Mouse (Mus musculus): ENCODE data around the gene Cd101.

Gene Cd101

DNA sequence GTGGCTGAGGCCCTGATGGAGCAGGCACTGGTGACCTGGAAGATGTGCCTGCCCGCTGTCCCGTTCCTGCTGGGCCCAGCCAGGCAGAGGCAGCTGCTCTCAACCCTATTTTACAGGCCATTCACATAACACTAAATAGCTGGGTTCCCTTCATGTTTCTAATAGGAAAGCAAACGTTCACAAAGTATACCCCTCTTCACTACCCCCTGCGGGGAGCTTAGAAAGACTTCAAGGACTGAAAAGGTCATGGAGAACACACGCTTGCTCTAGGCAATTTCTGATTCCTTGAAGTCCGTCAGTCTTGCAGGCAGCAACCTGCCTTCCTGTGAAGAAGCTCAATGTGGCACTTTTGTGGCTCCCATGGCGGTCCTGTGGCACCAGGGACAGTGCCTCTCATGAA is 12.6 kb upstream of the Cd101 start:
- DNase-seq (ENCODE audit: low spot score): no peak

DNA sequence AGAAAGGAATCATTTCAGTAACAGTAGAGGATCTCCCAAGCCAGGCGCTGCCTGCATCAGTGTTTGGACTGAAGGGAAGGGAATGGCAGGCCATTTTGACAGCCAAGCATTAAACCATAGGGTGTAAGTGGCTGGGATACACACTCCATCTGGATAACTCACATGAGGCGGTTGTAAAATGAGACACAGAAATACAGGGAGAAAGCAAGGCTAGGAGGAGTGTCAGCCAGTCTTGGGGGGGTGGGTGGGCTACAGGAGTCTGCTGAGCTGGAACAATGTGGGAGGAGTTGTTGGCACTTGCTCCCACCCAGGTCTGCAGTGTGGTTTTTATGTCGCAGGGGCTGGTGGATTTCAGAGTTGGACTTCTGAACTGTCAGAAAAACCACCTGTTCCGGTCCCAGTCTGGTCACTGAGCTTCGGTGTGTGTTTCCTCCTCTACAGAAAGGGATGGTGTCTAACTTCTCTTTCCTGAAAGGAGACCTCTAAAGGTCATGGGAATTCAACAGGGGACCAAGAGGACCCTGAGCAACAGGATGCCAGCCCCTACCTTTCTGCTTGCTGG is 8.7 kb upstream of the Cd101 start:
- DNase-seq (ENCODE audit: low spot score): no peak

DNA sequence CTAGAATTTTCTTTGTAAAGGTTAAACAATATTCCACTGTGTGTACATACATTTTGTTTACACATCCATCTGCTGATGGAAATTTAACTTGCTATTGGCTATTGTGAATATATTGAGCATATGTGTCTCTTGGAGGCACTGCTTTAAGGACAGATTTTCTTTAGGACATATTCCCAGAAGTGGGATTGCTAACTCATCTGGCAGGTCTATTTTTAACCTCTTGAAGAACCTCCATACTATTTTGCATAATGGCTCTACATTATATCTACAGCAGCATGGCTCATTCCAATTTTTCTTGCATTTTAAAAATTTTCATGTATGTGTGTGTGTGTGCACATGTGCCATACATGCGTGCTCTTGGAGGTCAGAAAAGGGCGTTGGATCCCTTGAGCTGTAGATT is 6.6 kb upstream of the Cd101 start:
- no peak for DNase-seq (ENCODE audit: low spot score)

DNA sequence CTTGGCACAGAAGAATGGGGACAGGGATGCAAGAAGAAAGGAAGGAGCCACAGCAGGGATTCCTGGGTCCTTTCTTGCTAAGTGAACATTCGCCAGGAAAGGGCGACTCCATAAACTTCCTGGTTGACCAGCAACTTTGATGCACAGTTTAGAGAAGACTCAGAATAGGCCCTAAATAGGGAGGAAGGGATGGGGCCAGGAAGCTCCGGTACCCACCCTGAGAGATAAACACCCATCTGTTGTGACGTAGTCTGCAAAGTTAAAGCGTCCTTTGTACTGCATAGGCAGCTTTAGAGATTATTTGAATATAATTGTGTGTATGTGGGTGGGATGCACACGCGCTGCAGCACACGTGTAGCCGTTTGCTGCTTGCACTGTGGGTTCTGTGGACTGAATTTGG is 5.2 kb upstream of the Cd101 start:
- DNase-seq (ENCODE audit: low spot score): no peak

DNA sequence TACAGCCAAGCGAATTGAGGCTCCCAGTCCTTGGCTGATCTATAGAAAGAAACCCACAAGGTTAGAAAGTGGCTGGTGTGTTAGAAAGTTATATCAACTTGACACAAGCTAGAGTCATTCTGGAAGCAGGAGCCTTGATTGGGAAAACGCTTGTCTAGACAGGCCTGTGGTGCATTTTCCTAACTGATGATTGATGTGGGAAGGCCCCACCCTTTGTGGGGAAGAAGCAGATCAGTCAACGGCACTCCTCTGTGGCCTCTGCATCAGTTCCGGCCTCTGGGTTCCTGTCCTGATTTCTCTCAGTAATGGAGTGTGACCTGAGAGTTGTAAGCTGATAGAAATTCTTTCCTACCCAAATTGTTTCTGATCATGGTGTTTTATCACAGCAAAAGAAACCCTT is 4.3 kb upstream of the Cd101 start:
- no peak for DNase-seq (ENCODE audit: low spot score)

DNA sequence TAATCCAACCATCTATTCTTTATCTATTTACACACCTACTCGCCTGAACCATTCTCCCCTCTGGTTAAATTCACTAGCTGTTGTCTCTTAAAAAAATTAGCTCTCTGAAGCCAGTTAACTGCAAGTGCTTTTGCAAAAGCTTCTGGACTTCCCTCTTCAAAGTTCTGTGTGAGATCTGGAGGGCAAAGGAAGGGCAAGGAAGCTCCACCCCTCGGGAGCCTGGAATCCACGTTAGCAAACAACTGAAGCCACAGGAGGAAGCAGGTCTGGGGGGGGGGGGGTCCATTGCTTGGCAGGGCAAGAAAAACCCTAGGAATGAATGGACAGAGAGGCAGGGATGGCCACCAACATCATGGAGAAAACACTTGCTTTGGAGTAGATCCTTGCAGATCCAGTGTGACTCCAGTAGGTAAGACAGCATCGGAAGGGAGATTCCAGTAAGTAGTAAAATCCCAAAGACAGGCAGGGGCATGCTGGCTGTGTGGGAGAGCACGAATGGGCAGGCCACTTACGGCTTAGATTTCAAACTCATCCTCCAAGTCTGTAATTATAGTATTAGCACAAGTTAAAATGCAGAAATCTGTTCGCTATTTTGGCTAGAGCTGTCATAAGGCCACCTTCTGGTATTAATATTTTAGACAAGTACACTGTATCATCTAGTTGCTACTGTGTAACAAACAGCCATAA is 2.2 kb upstream of the Cd101 start:
- no peak for DNase-seq (ENCODE audit: low spot score)

DNA sequence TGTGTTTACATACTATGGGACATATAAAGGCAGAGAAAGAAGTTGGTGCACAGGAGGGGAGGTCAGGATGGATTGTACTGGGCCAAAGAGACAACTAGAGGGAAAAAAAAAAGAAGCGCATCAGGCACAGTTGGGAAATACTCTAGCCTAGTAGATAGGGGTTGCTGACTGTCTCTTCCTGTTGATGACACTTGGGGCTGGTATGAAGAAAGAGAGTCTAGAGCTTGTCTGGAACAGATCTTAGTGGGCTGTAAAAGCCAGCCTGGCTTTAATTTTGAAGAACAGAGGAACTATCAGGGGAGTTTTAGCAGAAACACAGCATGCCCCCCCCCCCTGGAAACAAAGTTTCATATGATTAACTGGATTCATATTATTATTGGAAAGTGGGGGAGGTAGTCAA is 1.3 kb upstream of the Cd101 start:
- DNase-seq (ENCODE audit: low spot score): no peak

DNA sequence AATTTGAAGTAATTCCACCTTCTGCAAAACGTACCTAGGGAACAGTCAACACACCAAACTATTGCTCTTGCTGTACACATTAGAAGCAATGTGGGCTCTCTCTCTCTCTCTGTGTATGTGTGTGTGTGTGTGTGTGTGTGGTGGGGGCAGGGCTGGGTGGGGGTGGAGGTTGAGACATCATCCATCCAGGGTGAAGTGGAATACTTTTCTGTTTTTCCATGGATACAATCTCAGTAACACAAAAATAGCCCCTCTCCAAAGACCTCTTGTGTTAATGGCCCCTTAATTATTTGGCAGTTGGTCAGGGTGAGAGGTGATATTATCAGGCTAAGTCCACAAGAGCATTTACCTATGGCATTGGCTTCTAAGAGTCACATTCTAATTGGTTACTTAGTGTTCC is 2.6 kb downstream of the Cd101 start:
- DNase-seq (ENCODE audit: low spot score): no peak

DNA sequence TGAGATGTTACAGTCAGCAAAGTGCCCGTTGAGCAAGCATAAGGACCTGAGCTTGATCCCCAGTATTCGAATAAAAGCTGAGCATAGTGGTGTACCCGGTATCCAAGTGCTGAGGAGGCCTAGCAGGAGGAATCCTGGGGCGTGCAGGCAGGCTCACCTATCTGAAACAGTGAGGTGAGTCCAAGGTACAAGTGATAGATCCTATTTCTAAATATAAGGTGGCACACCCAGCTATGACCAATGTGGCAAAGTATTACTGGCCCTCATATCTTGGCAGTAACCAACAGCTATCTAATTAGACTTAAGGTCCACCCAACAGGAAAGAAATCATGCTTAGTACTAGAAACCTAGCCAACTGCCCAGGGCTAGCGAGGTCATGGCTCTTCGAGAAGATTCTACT is 6.4 kb downstream of the Cd101 start:
- no peak for DNase-seq (ENCODE audit: low spot score)

DNA sequence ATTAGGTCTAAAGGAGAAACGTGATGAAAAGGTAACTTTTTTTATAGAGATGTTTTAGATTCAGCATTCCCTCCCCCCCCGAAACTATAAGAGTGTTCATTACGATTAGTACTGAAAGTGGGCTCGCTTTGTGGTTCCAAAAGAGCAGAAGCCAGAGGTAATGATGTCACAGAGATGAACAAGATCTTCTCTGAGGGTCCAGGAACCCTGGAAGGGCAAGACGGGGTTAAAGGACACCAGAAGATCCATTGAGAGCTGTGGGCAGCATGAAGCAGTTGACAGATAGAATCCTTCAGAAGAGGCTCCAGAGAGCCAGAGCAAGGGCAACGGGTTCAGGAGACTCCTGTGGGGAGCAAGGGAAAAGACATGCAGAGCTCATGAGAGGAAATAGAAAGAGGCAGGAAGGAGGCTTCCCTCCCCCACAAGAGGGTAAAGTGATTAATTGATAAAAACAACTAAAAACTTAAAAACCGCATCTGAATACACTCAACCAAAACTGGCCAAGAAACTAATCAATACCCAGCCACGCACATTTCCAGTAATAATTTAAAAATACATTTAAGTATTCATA is 7.8 kb downstream of the Cd101 start:
- DNase-seq (ENCODE audit: low spot score): no peak

DNA sequence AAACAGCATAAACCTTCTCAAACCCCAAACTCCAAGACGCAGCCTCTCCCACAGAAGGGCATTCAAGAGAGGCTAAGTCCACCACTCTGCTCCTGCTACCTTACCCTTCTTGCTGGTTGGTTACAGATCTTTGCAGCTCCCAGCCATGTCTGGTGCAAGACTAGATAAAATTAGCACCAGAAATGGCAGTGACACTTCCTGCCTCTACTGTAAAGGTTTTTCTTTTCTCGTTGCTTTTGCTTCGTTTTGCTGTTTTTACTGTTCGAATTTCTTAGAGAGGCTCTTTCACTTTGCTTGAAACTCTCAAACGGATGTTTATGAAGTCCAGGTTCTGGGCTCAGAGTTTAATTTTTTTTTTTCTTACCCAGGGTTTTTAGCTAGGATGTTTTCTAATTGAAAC is 8.3 kb downstream of the Cd101 start:
- no peak for DNase-seq (ENCODE audit: low spot score)

DNA sequence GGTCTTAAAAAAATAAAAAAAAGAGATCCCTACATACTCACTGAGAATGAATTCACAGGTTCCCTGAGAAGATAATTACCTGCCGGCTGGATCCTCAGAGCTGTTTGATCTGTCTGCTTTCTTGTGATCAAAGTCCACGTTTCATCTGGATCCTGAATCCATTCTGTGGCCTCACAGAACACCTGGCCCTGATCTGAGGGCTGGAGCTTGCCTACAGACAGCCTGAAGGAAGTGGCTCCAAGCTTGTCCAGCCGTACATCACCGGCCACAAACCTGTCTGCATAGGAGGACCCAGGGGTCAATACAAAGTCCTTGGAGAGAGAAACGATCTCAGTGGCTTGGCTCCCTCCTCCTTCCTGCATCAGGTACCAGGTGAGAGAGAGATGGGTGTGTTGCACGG is 10.9 kb downstream of the Cd101 start:
- no peak for DNase-seq (ENCODE audit: low spot score)

DNA sequence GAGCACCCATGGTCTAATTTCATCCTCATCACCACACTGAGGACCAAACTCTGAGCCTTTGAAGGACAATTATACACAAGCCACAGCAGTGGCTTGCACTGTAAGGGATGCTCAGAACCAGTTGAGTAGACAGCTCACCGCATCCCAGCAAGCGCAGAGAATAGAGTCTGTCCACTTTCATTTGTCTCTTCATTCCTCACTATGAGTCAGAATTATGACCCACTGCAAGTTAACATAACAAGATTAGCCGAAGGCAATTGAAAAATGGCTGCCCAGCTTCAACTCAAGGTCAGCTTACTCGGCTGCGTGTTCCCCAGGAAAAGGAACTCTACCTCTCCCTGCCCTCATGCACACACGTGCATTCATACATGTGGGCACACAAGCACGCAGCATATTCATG is 13.3 kb downstream of the Cd101 start:
- DNase-seq (ENCODE audit: low spot score): no peak

DNA sequence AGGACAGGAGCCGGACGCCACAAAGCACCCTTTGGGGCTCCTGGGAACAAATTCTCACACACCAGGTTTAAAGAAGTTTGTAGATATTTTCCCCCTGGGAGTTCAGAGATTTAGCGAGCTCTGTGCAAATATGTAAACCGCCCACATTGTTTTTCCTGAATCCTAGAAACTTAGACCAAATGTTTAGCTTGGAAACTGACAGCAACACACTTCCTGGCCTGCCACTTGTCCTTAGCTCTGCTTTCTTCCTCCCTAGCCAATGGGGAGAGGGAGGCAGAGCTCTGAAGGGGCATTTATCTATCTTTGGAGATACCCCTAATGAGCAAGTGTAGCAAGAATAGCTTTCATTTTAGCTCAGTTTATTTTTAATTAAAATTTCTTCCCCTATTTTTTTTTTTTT is 14.1 kb downstream of the Cd101 start:
- no peak for DNase-seq (ENCODE audit: low spot score)

DNA sequence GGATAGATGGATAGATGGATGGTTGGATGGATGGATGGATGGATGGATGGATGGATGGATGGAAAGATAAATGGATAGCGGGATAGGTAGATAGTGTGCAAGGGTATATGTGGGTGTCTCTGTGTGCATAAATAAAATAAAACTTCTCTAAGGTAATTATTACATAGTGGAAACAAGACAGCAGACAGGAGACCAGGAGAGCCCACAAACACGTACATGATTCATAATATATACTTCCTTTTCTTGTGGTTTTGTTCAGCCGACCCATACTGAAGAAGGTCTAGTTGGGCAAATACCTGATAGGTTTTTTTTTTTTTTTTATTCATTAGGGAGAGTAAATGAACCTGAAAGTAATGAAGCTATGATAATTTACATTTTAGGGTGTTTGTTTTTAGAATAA is 15.8 kb downstream of the Cd101 start:
- DNase-seq (ENCODE audit: low spot score): no peak

DNA sequence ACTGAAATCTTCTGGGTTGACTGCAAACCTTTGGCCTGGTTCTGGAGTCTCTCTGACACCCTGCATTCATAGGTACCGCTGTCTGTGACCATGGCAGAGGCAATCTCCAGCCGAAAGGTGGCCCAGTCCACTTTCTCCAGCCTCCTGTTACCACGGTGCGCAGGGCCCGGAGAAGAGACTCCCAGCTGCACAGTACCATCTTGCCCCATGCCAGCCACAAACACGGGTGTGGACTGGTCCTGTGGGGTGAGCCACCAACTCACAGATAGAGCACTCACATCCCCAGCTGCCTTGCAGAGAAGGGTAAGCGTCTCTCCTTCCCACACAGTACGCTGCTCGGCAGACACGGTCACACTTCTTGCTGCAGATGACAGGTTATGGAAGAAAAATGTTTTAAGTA is 16.4 kb downstream of the Cd101 start:
- no peak for DNase-seq (ENCODE audit: low spot score)

DNA sequence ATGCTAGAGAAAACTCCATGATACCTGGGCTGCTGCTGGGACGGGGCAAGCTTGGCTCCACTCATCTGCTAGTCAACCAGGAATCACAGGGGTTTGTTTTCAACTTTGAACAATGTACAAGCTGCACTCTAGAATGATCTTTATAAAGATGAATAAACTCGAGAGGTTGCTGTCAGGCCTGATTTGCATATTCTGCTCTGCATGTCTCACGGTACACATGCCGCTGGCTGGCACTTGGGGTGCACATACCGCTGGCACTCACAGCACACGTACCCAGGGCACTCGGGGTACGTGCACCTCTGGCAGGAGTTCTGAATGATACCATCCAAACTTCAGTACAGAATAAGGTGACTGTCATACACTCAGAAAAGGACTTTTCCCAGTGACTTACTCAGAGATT is 16.8 kb downstream of the Cd101 start:
- no peak for DNase-seq (ENCODE audit: low spot score)

DNA sequence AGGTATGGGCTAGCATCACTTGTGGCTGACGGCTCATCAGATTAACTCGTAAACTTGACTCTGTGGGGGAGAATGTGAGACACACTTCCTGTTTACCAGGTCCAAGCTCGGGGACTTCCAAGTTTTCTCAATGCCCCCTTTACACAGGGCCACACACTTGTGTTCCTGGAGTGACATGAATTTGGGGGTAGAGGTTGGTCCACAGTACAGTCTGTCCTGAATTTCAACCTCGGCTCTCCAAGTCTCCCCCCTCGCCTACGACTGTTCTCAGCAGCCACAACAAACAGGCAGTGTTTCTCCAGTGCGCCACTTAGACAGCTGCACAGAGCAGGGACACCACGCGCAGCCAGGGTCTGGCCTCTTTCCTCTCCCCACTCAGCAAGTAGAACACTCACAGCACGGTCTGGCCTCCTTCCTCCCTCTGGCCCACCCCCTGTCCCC is 17.2 kb downstream of the Cd101 start:
- DNase-seq (ENCODE audit: low spot score): no peak

DNA sequence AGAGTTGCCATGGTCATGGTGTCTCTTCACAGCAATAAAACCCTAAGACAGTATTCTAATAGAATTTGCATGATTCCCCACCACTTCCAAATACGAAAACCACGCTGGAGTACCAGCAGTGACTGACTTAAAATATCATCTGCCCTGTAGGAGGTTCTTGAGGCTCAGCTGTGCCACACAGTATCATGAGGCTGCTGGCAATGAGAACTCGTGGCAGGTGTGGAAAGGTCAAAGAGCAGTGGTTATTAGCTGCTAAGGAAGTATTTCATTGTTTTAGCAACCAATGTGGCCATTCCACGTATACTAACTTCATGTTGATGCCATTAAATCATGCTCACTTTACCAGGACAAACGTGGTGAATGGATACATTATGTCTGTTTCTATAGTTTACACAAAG is 18.2 kb downstream of the Cd101 start:
- no peak for DNase-seq (ENCODE audit: low spot score)

DNA sequence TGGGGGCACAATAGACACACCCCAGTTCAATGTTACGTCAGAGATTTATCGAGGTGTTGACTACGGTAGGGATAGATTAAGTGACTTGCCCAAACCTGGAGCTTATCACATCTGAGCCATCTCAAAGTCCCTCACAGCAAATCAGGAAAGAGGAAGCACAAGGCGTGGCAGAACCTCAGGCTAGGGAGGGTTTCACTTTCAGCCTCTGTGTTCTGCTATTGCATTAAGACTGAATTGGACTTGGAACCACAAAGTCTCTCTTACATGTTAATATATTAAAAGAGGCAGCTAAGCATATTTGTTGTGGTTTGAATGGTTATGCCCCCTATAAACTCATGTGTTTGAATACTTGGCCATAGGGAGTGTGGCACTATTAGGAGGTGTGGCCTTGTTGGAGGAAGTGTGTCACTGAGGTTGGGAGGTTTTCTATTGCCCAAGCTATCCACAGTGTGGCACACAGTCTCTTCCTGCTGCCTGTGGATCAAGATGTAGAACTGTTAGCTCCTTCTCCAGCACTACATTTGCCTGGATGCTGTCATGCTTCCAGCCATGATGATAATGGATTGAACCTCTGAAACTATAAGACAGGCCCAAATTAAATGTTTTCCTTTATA is 18.7 kb downstream of the Cd101 start:
- DNase-seq (ENCODE audit: low spot score): no peak

DNA sequence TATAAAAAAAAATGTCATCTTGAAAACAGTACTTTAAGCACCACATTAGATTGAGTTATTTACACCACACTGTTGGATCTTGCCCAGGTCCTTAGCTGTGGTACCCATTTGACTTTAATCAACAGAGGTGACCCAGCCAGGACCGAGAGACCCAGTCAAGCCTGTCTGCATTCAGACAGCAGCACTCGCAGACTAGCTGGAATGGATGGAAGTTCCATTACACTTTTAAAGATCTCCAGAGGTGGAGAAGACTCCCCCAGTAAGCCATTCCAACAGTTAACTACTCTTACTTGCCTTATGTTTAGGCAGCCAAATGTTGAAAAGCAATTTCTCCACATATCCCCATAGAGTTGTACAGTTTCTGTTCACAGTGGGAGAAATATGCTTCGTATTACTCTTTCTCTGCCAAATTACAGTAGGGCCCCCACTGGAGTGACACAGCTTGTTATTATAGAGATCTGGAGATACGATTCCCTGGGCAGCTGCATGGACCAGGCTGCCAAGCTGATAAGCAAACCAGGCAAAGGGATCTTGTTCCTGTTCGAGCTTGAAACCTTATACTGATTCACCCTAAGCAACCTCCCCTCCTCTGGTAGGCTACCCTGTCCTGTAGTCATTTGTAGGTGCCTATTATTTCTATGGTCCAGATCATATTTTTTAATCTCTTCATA is 22.1 kb downstream of the Cd101 start:
- DNase-seq (ENCODE audit: low spot score): no peak

DNA sequence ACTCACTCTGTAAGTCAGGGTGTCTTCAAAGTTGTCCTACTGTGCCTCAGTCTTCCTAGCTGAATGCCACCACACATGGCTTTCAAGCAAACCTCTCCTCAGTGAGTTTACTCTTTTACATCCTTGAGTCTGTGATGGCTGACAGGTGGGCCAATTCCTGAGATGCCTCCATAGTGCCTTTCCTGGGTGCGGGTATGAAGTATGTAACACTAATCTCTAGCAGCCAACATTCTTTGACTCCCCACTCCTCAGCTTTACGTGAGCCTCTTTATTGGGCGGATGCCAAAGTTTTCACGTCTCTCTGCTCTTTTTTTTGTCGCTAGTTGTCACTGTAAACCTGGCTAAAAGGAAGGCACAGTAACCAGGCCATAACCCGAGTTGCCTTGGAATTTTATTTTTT is 24.0 kb downstream of the Cd101 start:
- DNase-seq (ENCODE audit: low spot score): no peak
